Mouse (Mus musculus) cortical plate, adult 2 months (tissue): Measurements from ENCODE around the gene Dut.

Experiments used
- CTCF ChIP-seq: fragments of 200-500 bp; IDR thresholded peaks from 2 replicates; pipeline ENCODE4 v1.5.1; 2011; ENCODE audit warnings: mild to moderate bottlenecking, control low read depth, low read length; ENCODE audit not compliant: insufficient read depth; ENCODE audit errors: extremely low read depth
- POLR2A ChIP-seq: fragments of 200-500 bp; IDR thresholded peaks from 2 replicates; pipeline ENCODE4 v1.6.1; 2011; ENCODE audit warnings: mild to moderate bottlenecking, low read length, control low read depth; ENCODE audit not compliant: insufficient read depth; ENCODE audit errors: extremely low read depth

- TF ChIP-seq CTCF (no peak), POLR2A (no peak)
Observed at GRCm38 (mm10) chr2:125298841-125299240, 51.9 kb downstream of the Dut start.
